Mouse (Mus musculus) hindbrain, embryonic 13.5 days (tissue): ENCODE results near the gene Bicra. TPM values are rescaled to one million over a fixed set of nuclear protein-coding genes. Genes with fewer than 3 reads are reported as not detected.

Source experiments
- ATAC-seq: fragments of 200-750 bp; cut with Nextera tagmentation; 2 replicates; pipeline ENCODE4 v1.8.0; 2017; ENCODE audit warnings: moderate TSS enrichment; ENCODE audit not compliant: low FRiP score
- H3K27ac ChIP-seq: fragments of 300-500 bp; sonication (generic); 2 replicates; pipeline ENCODE4 v1.5.1; 2015; ENCODE audit warnings: inconsistent platforms, mild to moderate bottlenecking, moderate library complexity
- H3K27me3 ChIP-seq: fragments of 300-500 bp; sonication (generic); 2 replicates; pipeline ENCODE4 v1.6.1; 2015; ENCODE audit warnings: mild to moderate bottlenecking, inconsistent platforms
- H3K36me3 ChIP-seq: fragments of 300-500 bp; sonication (generic); 2 replicates; pipeline ENCODE4 v1.6.1; 2015; ENCODE audit warnings: mild to moderate bottlenecking, inconsistent platforms
- H3K4me1 ChIP-seq: fragments of 300-500 bp; sonication (generic); replicated peaks from 2 replicates; pipeline ENCODE4 v1.6.1; 2015; ENCODE audit warnings: inconsistent platforms
- H3K4me2 ChIP-seq: fragments of 300-500 bp; sonication (generic); 2 replicates; pipeline ENCODE4 v1.6.1; 2015; ENCODE audit warnings: inconsistent platforms, mild to moderate bottlenecking, moderate library complexity
- H3K4me3 ChIP-seq: fragments of 300-500 bp; sonication (generic); 2 replicates; pipeline ENCODE4 v1.5.1; 2015; ENCODE audit warnings: mild to moderate bottlenecking, inconsistent platforms
- H3K9ac ChIP-seq: fragments of 300-500 bp; sonication (generic); 2 replicates; pipeline ENCODE4 v1.6.1; 2015; ENCODE audit warnings: mild to moderate bottlenecking, inconsistent platforms
- H3K9me3 ChIP-seq: fragments of 300-500 bp; sonication (generic); 2 replicates; pipeline ENCODE4 v1.6.1; 2016; ENCODE audit warnings: inconsistent platforms
- WGBS: fragments of 180-500 bp; shearing (Covaris S2); methylation state at CpG from one replicate; pipeline ENCODE4 v1.1.7; 2015; 5-methylcytosine and 5-hydroxymethylcytosine counted together
- polyA plus RNA-seq: library from polyadenylated mRNA; unstranded; fragments of >200 nt; fragmentation: Nextera tagmentation; extraction: Ambion mirVana; gene quantifications from 2 replicates; pipeline ENCODE4 v1.2.1, GENCODE M21; 2015

The Bicra gene
- polyA plus RNA-seq, 1 experiment from 2014 or later: 8.2 TPM

GRCm38 (mm10) chr7:15947653-15948260, 100.0 kb downstream of the Bicra start:
- peak overlapping the region; percentile 41; the same call in 1 of the 2 replicates for H3K4me2 ChIP-seq
- H3K4me3 ChIP-seq: no peak overlapping the region
- WGBS: 37% methylated on average over 4 of the region's 4 CpGs

GRCm38 (mm10) chr7:15945721-15946536, 101.8 kb downstream of the Bicra start, which contains the start of gene Nop53:
TSS of gene Nop53 (minus strand) at chr7:15946074.
- 2% methylated on average over 59 of the region's 59 CpGs for WGBS
- Histone ChIP-seq H3K9me3 (no peaks in the 10 kb centered on the region), H3K27me3 (no peaks in the 10 kb centered on the region), H3K4me2 (peak within 1 kb of the TSS; percentile 69), H3K4me1 (peaks cover 32% of the 10 kb centered on the region), H3K36me3 (peaks cover 38% of the 10 kb centered on the region), H3K9ac (peak within 1 kb of the TSS; percentile 77), H3K27ac (peak within 1 kb of the TSS; percentile 98), H3K4me3 (peak within 1 kb of the TSS; percentile 71)
- peak; percentile 94 for ATAC-seq

More at GRCm38 (mm10) chr7:15947653-15948260, 100.0 kb downstream of the Bicra start:
- Histone ChIP-seq H3K27me3 (no peaks in the 10 kb centered on the region), H3K4me1 (peaks cover 32% of the 10 kb centered on the region), H3K36me3 (peaks cover 19% of the 10 kb centered on the region), H3K9me3 (no peaks in the 10 kb centered on the region), H3K9ac (0 out of 2 replicates have a peak overlapping the region, but pooled peaks have one; percentile 43), H3K27ac (no peak overlapping the region)
- no peak for ATAC-seq

DNA sequence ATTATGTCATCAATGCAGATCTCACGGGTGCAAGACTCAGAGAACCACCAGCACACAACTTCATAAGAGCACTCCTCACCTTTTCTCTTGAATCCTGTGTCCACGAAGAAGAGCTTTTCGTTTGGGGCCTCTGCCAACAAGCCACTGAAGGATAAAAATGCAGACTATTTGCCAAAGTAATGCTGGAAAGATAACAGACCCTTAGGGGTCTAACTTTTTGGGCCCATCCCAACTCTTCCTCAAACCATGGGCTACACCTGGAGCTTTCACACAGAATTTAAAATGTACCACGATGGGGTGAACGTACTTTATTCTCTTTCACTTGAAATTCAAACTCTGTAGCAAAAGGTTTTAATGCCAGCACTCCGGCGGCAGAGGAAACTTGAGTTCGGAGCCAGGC, 102.5 kb downstream of the Bicra start:
- peaks cover 32% of the 10 kb centered on the region for H3K4me1 ChIP-seq
- H3K4me3 ChIP-seq: peak overlapping the region; percentile 71
- H3K9me3 ChIP-seq: no peaks in the 10 kb centered on the region
- peak overlapping the region; percentile 69 for H3K4me2 ChIP-seq
- H3K36me3 ChIP-seq: peaks cover 42% of the 10 kb centered on the region
- peak; percentile 2; the same call in 1 of the 2 replicates for ATAC-seq
- 9% methylated on average over 8 of the region's 8 CpGs for WGBS
- peak overlapping the region; percentile 77 for H3K9ac ChIP-seq
- H3K27ac ChIP-seq: peak overlapping the region; percentile 98; the same call in 1 of the 2 replicates
- no peaks in the 10 kb centered on the region for H3K27me3 ChIP-seq

DNA sequence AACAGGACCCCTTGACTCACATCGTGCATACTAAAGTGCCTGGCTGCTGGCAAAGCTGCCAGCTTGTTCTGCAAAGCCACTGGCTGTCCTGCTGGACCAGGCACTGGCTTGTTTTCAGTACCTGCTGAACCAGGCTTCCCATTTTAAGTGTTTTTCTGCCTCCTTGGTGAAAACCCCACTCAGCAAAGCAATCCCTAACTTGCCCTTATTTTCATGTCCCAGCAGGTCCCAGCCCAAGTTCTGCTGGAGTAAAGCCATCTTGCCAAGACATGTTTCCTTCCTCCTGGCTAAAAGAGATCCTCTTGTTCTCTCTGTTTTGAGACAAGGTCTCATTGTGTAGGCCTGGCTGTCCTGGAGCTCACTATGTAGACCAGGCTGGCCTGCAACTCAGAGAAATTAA, 103.4 kb downstream of the Bicra start:
- Histone ChIP-seq H3K4me1 (peaks cover 32% of the 10 kb centered on the region), H3K36me3 (peaks cover 51% of the 10 kb centered on the region), H3K4me2 (peak overlapping the region; percentile 69), H3K9ac (0 out of 2 replicates have a peak overlapping the region, but pooled peaks have one; percentile 77), H3K9me3 (no peaks in the 10 kb centered on the region), H3K27me3 (no peaks in the 10 kb centered on the region), H3K4me3 (peak overlapping the region; percentile 71; the same call in 1 of the 2 replicates), H3K27ac (no peak overlapping the region)
- 98% methylated on average over 1 of the region's 1 CpGs for WGBS
- ATAC-seq: no peak

- no peak overlapping the region for H3K27ac ChIP-seq
- no peak overlapping the region for H3K4me2 ChIP-seq
- 96% methylated on average over 3 of the region's 3 CpGs for WGBS
- H3K27me3 ChIP-seq: no peaks in the 10 kb centered on the region
- H3K9me3 ChIP-seq: no peaks in the 10 kb centered on the region
- H3K36me3 ChIP-seq: peaks cover 91% of the 10 kb centered on the region
- no peak overlapping the region for H3K9ac ChIP-seq
- H3K4me3 ChIP-seq: no peak overlapping the region
- ATAC-seq: no peak
- peaks cover 3% of the 10 kb centered on the region; the same call in 1 of the 2 replicates for H3K4me1 ChIP-seq
Measured at GRCm38 (mm10) chr7:15938621-15939020, 109.1 kb downstream of the Bicra start.

DNA sequence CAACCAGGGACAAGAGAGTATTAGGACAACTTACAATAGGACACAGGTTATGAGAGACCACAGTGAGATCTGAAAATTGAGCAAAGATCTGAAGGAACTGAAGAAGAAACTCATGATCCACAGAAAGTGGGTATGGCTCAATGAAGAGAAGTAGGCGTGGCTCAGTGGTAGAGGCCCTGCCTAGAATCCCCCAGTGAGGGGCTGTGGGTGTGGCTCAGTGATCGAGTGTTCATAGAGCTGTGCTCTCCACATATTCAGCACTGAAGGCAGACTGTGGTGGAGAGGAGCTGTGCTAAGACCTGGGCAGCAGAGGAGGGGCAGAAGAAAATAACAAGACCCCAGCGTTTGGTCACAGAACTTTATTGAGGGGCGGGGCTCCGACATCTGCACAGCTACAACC, 110.2 kb downstream of the Bicra start:
- Histone ChIP-seq H3K4me3 (no peak overlapping the region), H3K27me3 (no peaks in the 10 kb centered on the region), H3K4me2 (no peak overlapping the region), H3K9me3 (no peaks in the 10 kb centered on the region), H3K9ac (no peak overlapping the region), H3K27ac (no peak overlapping the region), H3K36me3 (peaks cover 80% of the 10 kb centered on the region), H3K4me1 (no peaks in the 10 kb centered on the region)
- ATAC-seq: no peak
- WGBS: 89% methylated on average over 5 of the region's 5 CpGs

DNA sequence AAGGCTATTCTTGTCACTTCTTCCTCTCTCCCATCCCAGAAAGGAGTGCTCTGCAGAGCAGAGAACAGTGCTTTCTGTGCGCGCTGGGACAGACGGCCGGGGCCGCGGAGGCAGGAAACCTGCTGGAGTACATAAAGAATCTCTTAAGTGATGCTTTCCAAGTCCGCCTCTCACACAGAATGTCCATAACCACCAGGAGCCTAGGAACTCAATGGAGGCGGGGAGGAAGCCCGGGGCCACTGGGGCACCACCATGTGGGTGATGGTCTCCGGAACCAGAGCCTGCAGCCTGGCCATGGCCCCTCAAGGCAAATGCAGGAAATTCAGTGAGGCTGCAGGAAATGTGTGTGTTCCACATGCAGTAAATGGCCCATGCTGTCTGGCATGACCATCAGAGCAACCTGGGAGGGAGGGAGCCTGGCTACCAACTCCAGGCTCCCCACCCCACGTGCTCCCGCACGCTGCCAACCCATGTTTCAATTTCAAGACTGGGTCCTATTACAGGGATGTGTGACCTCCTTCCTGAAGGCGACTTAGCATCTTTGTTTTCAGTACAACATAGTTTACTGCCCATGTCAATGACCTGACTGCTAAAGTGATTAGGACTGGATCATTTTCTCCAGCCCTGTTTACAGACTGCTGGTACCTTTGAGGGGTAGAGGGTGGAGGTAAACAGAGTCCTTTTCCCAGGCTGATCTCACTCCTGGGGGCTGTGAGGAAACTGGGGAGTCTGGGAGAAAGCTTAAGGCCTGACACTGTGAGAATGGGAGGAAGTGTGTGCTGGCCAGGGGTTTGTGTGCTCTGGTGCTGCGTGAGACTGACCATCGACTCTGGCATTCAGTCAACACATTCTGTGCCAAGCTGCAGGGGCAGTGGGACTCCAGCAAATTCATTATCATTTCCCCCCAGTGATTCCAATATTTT, 114.0 kb downstream of the Bicra start:
- H3K27ac ChIP-seq: no peak overlapping the region
- no peaks in the 10 kb centered on the region for H3K9me3 ChIP-seq
- H3K4me1 ChIP-seq: no peaks in the 10 kb centered on the region
- H3K9ac ChIP-seq: no peak overlapping the region
- peaks cover 42% of the 10 kb centered on the region for H3K36me3 ChIP-seq
- no peaks in the 10 kb centered on the region for H3K27me3 ChIP-seq
- WGBS: 64% methylated on average over 16 of the region's 16 CpGs
- H3K4me3 ChIP-seq: no peak overlapping the region
- no peak for ATAC-seq
- H3K4me2 ChIP-seq: no peak overlapping the region

- H3K4me2 ChIP-seq: no peak overlapping the region
- no peak overlapping the region for H3K27ac ChIP-seq
- no peak for ATAC-seq
- H3K9ac ChIP-seq: no peak overlapping the region
- WGBS: 86% methylated on average over 3 of the region's 3 CpGs
- peaks cover 21% of the 10 kb centered on the region for H3K36me3 ChIP-seq
- no peaks in the 10 kb centered on the region for H3K4me1 ChIP-seq
- H3K27me3 ChIP-seq: no peaks in the 10 kb centered on the region
- no peak overlapping the region for H3K4me3 ChIP-seq
- no peaks in the 10 kb centered on the region for H3K9me3 ChIP-seq
Measured at GRCm38 (mm10) chr7:15931635-15932034, 116.1 kb downstream of the Bicra start.

DNA sequence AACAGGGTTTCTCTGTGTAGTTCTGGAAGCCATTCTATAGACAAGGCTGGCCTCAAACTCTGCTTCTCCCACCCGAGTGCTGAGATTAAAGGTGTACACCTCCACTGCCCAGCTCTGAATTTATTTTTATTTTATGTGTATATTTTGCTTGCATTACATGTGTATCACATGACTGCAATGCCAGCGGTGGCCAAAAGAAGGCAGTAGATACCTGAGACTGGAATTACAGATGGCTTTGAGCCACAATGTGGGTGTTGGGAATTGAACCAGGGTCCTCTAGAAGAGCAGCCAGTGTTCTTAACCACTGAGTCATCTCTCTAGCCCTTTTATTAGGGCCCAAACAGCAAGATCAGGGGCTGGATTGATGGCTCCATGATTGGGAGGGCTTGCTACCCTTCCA, 117.2 kb downstream of the Bicra start:
- no peaks in the 10 kb centered on the region for H3K27me3 ChIP-seq
- no peak overlapping the region for H3K4me2 ChIP-seq
- H3K4me1 ChIP-seq: no peaks in the 10 kb centered on the region
- ATAC-seq: no peak
- H3K4me3 ChIP-seq: no peak overlapping the region
- WGBS: 74% methylated on average over 2 of the region's 2 CpGs
- H3K9me3 ChIP-seq: no peaks in the 10 kb centered on the region
- peaks cover 10% of the 10 kb centered on the region for H3K36me3 ChIP-seq
- H3K9ac ChIP-seq: no peak overlapping the region
- no peak overlapping the region for H3K27ac ChIP-seq

GRCm38 (mm10) chr7:15929910-15930309, 117.8 kb downstream of the Bicra start:
- H3K4me3 ChIP-seq: no peak overlapping the region
- no peaks in the 10 kb centered on the region for H3K4me1 ChIP-seq
- no peak overlapping the region for H3K4me2 ChIP-seq
- no peak overlapping the region for H3K9ac ChIP-seq
- 51% methylated on average over 4 of the region's 4 CpGs for WGBS
- no peak for ATAC-seq
- H3K27ac ChIP-seq: no peak overlapping the region
- H3K27me3 ChIP-seq: 0 out of 2 replicates have a peak, but pooled peaks cover under 1% of the 10 kb centered on the region
- peaks cover 4% of the 10 kb centered on the region for H3K36me3 ChIP-seq
- H3K9me3 ChIP-seq: no peaks in the 10 kb centered on the region

GRCm38 (mm10) chr7:15922220-15922773, 125.4 kb downstream of the Bicra start, which contains the start of gene Selenow:
TSS of gene Selenow (minus strand) at chr7:15922402.
- H3K4me2 ChIP-seq: peak within 1 kb of the TSS; percentile 75
- peak within 1 kb of the TSS; percentile 78 for H3K4me3 ChIP-seq
- H3K27ac ChIP-seq: peak within 1 kb of the TSS; percentile 88
- H3K4me1 ChIP-seq: peaks cover 29% of the 10 kb centered on the region
- H3K9ac ChIP-seq: peak within 1 kb of the TSS; percentile 80
- no peaks in the 10 kb centered on the region for H3K9me3 ChIP-seq
- peak; percentile 95 for ATAC-seq
- H3K36me3 ChIP-seq: peaks cover 28% of the 10 kb centered on the region
- H3K27me3 ChIP-seq: 0 out of 2 replicates have a peak, but pooled peaks cover 4% of the 10 kb centered on the region
- under 1% methylated on average over 33 of the region's 33 CpGs for WGBS
